Mouse (Mus musculus): ENCODE measurements around the gene Ttc19.

- TF ChIP-seq CTCF (IDR thresholded peaks at IDR 0.05) (no peak), EP300 (IDR thresholded peaks at IDR 0.05) (no peak)
Measured at GRCm38 (mm10) chr11:62265642-62266041, 15.6 kb upstream of the Ttc19 start.

Data from lung, postnatal 0 days (tissue).